Comparison of ENCODE assay signal across 8 mouse cellular contexts in the genomic region with DNA sequence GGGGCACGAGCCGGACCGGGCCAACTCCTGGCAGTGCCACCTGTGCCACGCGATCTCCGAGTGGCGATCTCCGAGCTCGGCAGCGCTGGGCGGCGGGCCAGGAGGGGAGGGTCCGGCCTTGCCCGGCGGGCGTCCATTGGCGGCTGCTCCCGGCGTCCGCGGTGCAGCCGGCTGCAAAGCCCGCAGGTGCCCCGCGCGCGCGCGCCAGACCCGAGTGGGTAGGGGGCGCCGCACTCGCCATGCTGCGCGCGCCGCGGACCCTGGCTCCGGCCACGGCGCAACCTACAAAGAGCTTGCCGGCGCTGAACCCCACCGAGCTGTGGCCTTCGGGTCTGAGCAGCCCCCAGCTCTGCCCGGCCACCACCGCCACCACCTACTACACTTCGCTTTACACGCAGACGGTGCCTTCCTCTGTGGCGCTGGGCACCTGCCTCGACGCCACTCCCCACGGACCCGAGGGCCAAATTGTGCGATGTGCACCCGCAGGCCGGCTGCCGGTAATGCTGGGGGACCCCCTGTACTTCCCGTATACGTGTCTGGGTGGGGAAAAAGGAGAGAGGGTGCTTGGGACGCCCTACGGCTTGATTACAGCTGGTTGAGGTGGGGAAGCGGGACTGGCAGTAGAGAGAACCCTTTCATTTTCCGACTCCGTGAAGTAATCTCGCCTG. TPM values are rescaled to one million over a fixed set of nuclear protein-coding genes. Genes with fewer than 3 reads are reported as not detected.
DNase-seq lines count a peak whose midpoint lies in the region; ATAC-seq and TF ChIP-seq lines count a peak whose summit lies in the region.

No protein-coding gene starts in this region.

- DNase-seq in 3T3-L1 (ENCODE audit: low read depth, low spot score) (peak; percentile 45), G1E (ENCODE audit: low spot score) (peak; percentile 64)
- DNase-seq in midbrain, embryonic 14.5 days = peak; percentile 75
- DNase-seq in thymus, adult 18-20 months = peak; percentile 44 to 56
- no peak for DNase-seq in c-Kit-positive CD71-positive TER-119-positive erythroid progenitor cells, embryonic 14.5 days (ENCODE audit: low spot score)

- no peak for TF ChIP-seq CTCF in G1E (IDR thresholded peaks at IDR 0.05; ENCODE audit: low read depth, low read length)

- peak overlapping the region; percentile 74 for H3K9ac ChIP-seq in hindbrain, embryonic 12.5 days
- peak overlapping the region; percentile 46 for H3K9ac ChIP-seq in limb, embryonic 15.5 days
- peak overlapping the region; percentile 40; the same call in 1 of the 2 replicates for H3K9ac ChIP-seq in midbrain, embryonic 14.5 days (replicated peaks; ENCODE audit: low read length)

- no peak for ATAC-seq in G1E (ENCODE audit: extremely low read depth, insufficient number of reproducible peaks, low FRiP score, poor library complexity, severe bottlenecking)
- peak; percentile 12; the same call in 1 of the 2 replicates for ATAC-seq in erythroblast, adult 5-6 weeks (replicated peaks; ENCODE audit: low FRiP score, poor library complexity, severe bottlenecking)
- ATAC-seq in hindbrain, embryonic 12.5 days (ENCODE audit: low FRiP score) = no peak
- ATAC-seq in limb, embryonic 15.5 days (ENCODE audit: insufficient number of reproducible peaks, low FRiP score, low TSS enrichment, low read depth) = no peak
- peak; percentile 38; the same call in 1 of the 2 replicates for ATAC-seq in midbrain, embryonic 14.5 days (ENCODE audit: low FRiP score, low TSS enrichment)

- peaks cover 41% of the 10 kb centered on the region for H3K36me3 ChIP-seq in G1E (replicated peaks)
- H3K36me3 ChIP-seq in hindbrain, embryonic 12.5 days = no peaks in the 10 kb centered on the region
- H3K36me3 ChIP-seq in limb, embryonic 15.5 days = no peaks in the 10 kb centered on the region
- H3K36me3 ChIP-seq in midbrain, embryonic 14.5 days (ENCODE audit: control insufficient read depth, insufficient read depth, low read length) = no peaks in the 10 kb centered on the region

- peak overlapping the region; percentile 96 for H3K4me3 ChIP-seq in G1E (ENCODE audit: low read depth, low read length)
- peak overlapping the region; percentile 68 for H3K4me3 ChIP-seq in hindbrain, embryonic 12.5 days
- peak overlapping the region; percentile 76 for H3K4me3 ChIP-seq in limb, embryonic 15.5 days
- peak overlapping the region; percentile 57 for H3K4me3 ChIP-seq in midbrain, embryonic 14.5 days (replicated peaks; ENCODE audit: low read depth, low read length)

- H3K27ac ChIP-seq in hindbrain, embryonic 12.5 days = peak overlapping the region; percentile 7; the same call in 1 of the 2 replicates
- H3K27ac ChIP-seq in limb, embryonic 15.5 days = peak overlapping the region; percentile 82
- H3K27ac ChIP-seq in midbrain, embryonic 14.5 days (replicated peaks; ENCODE audit: low read depth, low read length) = no peak overlapping the region

- no peaks in the 10 kb centered on the region for H3K9me3 ChIP-seq in G1E (replicated peaks)
- no peaks in the 10 kb centered on the region for H3K9me3 ChIP-seq in hindbrain, embryonic 12.5 days (replicated peaks)
- H3K9me3 ChIP-seq in limb, embryonic 15.5 days = no peaks in the 10 kb centered on the region
- H3K9me3 ChIP-seq in midbrain, embryonic 14.5 days (ENCODE audit: control insufficient read depth, low read length) = no peaks in the 10 kb centered on the region

- no peaks in the 10 kb centered on the region for H3K27me3 ChIP-seq in G1E (ENCODE audit: insufficient read depth, low read length)
- no peaks in the 10 kb centered on the region; the same call in 1 of the 2 replicates for H3K27me3 ChIP-seq in hindbrain, embryonic 12.5 days
- no peaks in the 10 kb centered on the region for H3K27me3 ChIP-seq in limb, embryonic 15.5 days
- H3K27me3 ChIP-seq in midbrain, embryonic 14.5 days (ENCODE audit: control insufficient read depth, insufficient read depth, low read length) = no peaks in the 10 kb centered on the region

- under 1% methylated on average over 56 of the region's 67 CpGs for WGBS in hindbrain, embryonic 12.5 days
- under 1% methylated on average over 64 of the region's 67 CpGs for WGBS in limb, embryonic 15.5 days
- WGBS in midbrain, embryonic 14.5 days = under 1% methylated on average over 67 of the region's 67 CpGs

- peaks cover 64% of the 10 kb centered on the region for H3K4me1 ChIP-seq in G1E (ENCODE audit: insufficient read depth, low read depth, low read length)
- peaks cover 45% of the 10 kb centered on the region for H3K4me1 ChIP-seq in hindbrain, embryonic 12.5 days
- H3K4me1 ChIP-seq in limb, embryonic 15.5 days = peaks cover 56% of the 10 kb centered on the region
- H3K4me1 ChIP-seq in midbrain, embryonic 14.5 days (ENCODE audit: control insufficient read depth, insufficient read depth, low read length) = peaks cover 16% of the 10 kb centered on the region; the same call in 1 of the 2 replicates

- peak overlapping the region; percentile 100 for H3K4me2 ChIP-seq in hindbrain, embryonic 12.5 days (replicated peaks)
- H3K4me2 ChIP-seq in limb, embryonic 15.5 days = peak overlapping the region; percentile 99
- H3K4me2 ChIP-seq in midbrain, embryonic 14.5 days (ENCODE audit: low read length) = peak overlapping the region; percentile 100

RNA-seq across cellular contexts. Expression of a gene that starts 0.5 kb away (rescaled TPM):
- total RNA-seq in G1E (2014; fragmentation: Nextera tagmentation) (29.9 and 70.3 TPM in 2 replicates), G1E (2017) (14.1 and 16.3 TPM in 2 replicates)
- polyA plus RNA-seq in G1E (2012) = 45.6 and 45.9 TPM in 2 replicates
- total RNA-seq in erythroblast, adult 5-6 weeks (2015; ENCODE audit: low replicate concordance) = 226 and 246 TPM in 2 replicates
- 344 and 364 TPM in 2 replicates for total RNA-seq in erythroblast, adult 5-6 weeks (2017; ENCODE audit: low replicate concordance)
- 7.0 and 7.9 TPM in 2 replicates for polyA plus RNA-seq in hindbrain, embryonic 12.5 days (2016; fragmentation: Nextera tagmentation; extraction: Ambion mirVana)
- polyA plus RNA-seq in limb, embryonic 15.5 days (2015; fragmentation: Nextera tagmentation; extraction: Ambion mirVana) = 10.0 and 14.5 TPM in 2 replicates
- polyA plus RNA-seq in midbrain, embryonic 14.5 days (2014; fragmentation: Nextera tagmentation; extraction: Ambion mirVana) = 1.2 and 1.7 TPM in 2 replicates

RNA-seq across cellular contexts. Expression of a gene that starts 29.4 kb away (rescaled TPM):
- total RNA-seq in G1E (2014; fragmentation: Nextera tagmentation) = not detected in 2 replicates
- total RNA-seq in G1E (2017) = 0.22 TPM in 1 of 2 replicates, not detected in the other
- not detected in 2 replicates for polyA plus RNA-seq in G1E (2012)
- total RNA-seq in erythroblast, adult 5-6 weeks (2015; ENCODE audit: low replicate concordance) = not detected in 2 replicates
- not detected in 2 replicates for total RNA-seq in erythroblast, adult 5-6 weeks (2017; ENCODE audit: low replicate concordance)
- 372 and 426 TPM in 2 replicates for polyA plus RNA-seq in hindbrain, embryonic 12.5 days (2016; fragmentation: Nextera tagmentation; extraction: Ambion mirVana)
- 488 and 490 TPM in 2 replicates for polyA plus RNA-seq in limb, embryonic 15.5 days (2015; fragmentation: Nextera tagmentation; extraction: Ambion mirVana)
- polyA plus RNA-seq in midbrain, embryonic 14.5 days (2014; fragmentation: Nextera tagmentation; extraction: Ambion mirVana) = 108 and 140 TPM in 2 replicates

RNA-seq across cellular contexts. Expression of a gene that starts 33.5 kb away (rescaled TPM):
- total RNA-seq in G1E (2014; fragmentation: Nextera tagmentation) (0.30 TPM in 1 of 2 replicates, not detected in the other), G1E (2017) (0.05 and 0.06 TPM in 2 replicates)
- polyA plus RNA-seq in G1E (2012) = 0.04 and 0.05 TPM in 2 replicates
- total RNA-seq in erythroblast, adult 5-6 weeks (2015; ENCODE audit: low replicate concordance) = 0.19 TPM in 1 of 2 replicates, not detected in the other
- total RNA-seq in erythroblast, adult 5-6 weeks (2017; ENCODE audit: low replicate concordance) = 0.43 TPM in 1 of 2 replicates, not detected in the other
- polyA plus RNA-seq in hindbrain, embryonic 12.5 days (2016; fragmentation: Nextera tagmentation; extraction: Ambion mirVana) = 11.6 and 11.8 TPM in 2 replicates
- polyA plus RNA-seq in limb, embryonic 15.5 days (2015; fragmentation: Nextera tagmentation; extraction: Ambion mirVana) = 15.4 and 19.0 TPM in 2 replicates
- 1.8 and 3.4 TPM in 2 replicates for polyA plus RNA-seq in midbrain, embryonic 14.5 days (2014; fragmentation: Nextera tagmentation; extraction: Ambion mirVana)

Comparison
In these comparisons a context has a peak if more than half of its experiments do, and no peak if none do; other contexts are left out.
1. ATAC-seq: peak in erythroblast, adult 5-6 weeks (single experiment) and midbrain, embryonic 14.5 days (single experiment); none in G1E (single experiment), hindbrain, embryonic 12.5 days (single experiment) and limb, embryonic 15.5 days (single experiment).
2. RNA of a gene that starts 29.4 kb away (polyA plus RNA-seq): 488 to 490 TPM in limb, embryonic 15.5 days, 372 to 426 TPM in hindbrain, embryonic 12.5 days and 108 to 140 TPM in midbrain, embryonic 14.5 days; not detected in G1E; every median in the first group is over 100 times any median in the second.
3. Peak in every context shown above with its lines, with median percentiles within 50 percentile points of each other: H3K4me3 ChIP-seq, H3K4me2 ChIP-seq and H3K9ac ChIP-seq.